Mouse (Mus musculus) activated CD4-positive, CD25-positive, alpha-beta regulatory T cell, adult 9 weeks (primary cell): Measurements from ENCODE around the gene Tiam2. TPM values are rescaled to one million over a fixed set of nuclear protein-coding genes. Genes with fewer than 3 reads are reported as not detected.

ENCODE experiments used
- polyA plus RNA-seq: library from polyadenylated mRNA; unstranded; fragments of 100-300 nt; shearing (Covaris generic); gene quantifications from one replicate; pipeline ENCODE4 v1.2.1, GENCODE M21; 2017

The Tiam2 gene
- 1.0 TPM for polyA plus RNA-seq

DNA sequence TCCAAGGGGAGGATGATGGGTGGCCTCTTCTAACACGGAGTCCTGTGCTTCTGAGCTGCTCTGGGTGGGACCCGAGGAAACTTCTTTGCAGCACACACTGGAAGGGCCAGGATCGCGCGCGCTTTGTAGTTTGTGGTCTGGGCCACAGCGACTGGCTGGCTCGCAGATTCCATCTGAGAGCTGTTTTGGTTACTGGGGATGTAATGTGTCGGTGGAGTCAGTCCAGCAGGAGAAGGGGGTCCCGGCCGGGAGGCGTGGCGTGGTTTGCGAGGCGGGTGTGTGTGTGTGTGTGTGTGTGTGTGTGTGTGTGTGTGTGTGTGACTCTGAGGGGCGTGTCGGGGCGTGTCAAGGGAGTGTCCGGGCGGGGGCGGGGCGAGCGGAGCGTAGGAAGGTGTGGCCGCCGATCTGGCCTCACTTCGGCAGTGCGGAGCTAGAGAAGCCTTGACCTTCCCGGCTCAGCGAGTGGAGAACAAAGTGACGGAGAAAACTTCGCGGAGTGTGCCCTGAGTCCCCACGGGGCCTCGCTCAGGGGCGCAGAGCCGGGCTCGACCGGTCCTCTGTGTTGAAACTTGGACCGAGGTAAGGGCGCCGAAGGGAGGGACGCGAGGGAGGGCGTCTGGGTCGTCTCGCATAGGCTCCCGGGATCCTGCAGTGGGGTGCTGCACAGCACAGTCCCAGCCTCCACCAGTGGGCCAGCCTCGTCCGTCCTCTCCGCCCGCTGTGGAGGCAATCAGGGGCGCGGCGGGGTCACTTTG lies at the start of gene Tiam2:
Tiam2 (plus strand) TSS at position 426 of the 755 bp plus-strand sequence.

GRCm38 (mm10) chr17:3532254-3532653 lies 205.9 kb downstream of the Tiam2 start, which contains the start of gene Cldn20:
TSS of gene Cldn20 (plus strand) at chr17:3532554.

GRCm38 (mm10) chr17:3557331-3558311 lies 231.2 kb downstream of the Tiam2 start, which contains the start of gene Tfb1m:
TSS of gene Tfb1m (minus strand) at chr17:3557781.

Other genes starting within 250 kb of the Tiam2 start
- gene Scaf8, start 211.6 kb upstream of the Tiam2 start, polyA plus RNA-seq: 24.1 TPM
- gene Cldn20, start 206.0 kb downstream of the Tiam2 start, polyA plus RNA-seq: not detected
- gene Tfb1m, start 231.2 kb downstream of the Tiam2 start, polyA plus RNA-seq: 11.8 TPM